Mouse (Mus musculus): Measurements from ENCODE around the gene Atp1a2. TPM values are rescaled to one million over a fixed set of nuclear protein-coding genes. Genes with fewer than 3 reads are reported as not detected.

Atp1a2 gene
- polyA plus RNA-seq, 1 experiment = 93.0 TPM

GRCm38 (mm10) chr1:172228209-172228608 is 69.7 kb downstream of the Atp1a2 start:
- Histone ChIP-seq H3K4me1 (ENCODE audit: control insufficient read depth, insufficient read depth, low read length) (no peaks in the 10 kb centered on the region), H3K4me3 (replicated peaks; ENCODE audit: extremely low read depth, low read depth, low read length) (no peak overlapping the region)
- DNase-seq = no peak
- TF ChIP-seq CTCF (IDR thresholded peaks at IDR 0.05; ENCODE audit: insufficient read depth, low read length) (no peak), POLR2A (IDR thresholded peaks at IDR 0.05; ENCODE audit: borderline replicate concordance, extremely low read depth, low read depth, low read length) (no peak)
- 56% methylated on average over 2 of the region's 2 CpGs for WGBS

Other genes with a start within 250 kb of the Atp1a2 start
- gene Nhlh1, start 240.5 kb downstream of the Atp1a2 start, polyA plus RNA-seq (2012; rRNA removed) = 0.05 TPM in 1 of 2 replicates, not detected in the other
- 31.5 and 53.1 TPM in 2 replicates for gene Copa, start 215.5 kb downstream of the Atp1a2 start, polyA plus RNA-seq (2012; rRNA removed)
- gene Ncstn, start 215.3 kb downstream of the Atp1a2 start, polyA plus RNA-seq (2012; rRNA removed) = 80.1 and 95.0 TPM in 2 replicates
- gene Pex19, start 171.3 kb downstream of the Atp1a2 start, polyA plus RNA-seq (2012; rRNA removed) = 47.4 and 63.0 TPM in 2 replicates
- gene Dcaf8, start 150.0 kb downstream of the Atp1a2 start, polyA plus RNA-seq (2012; rRNA removed) = 58.0 and 74.9 TPM in 2 replicates
- gene Pea15a, start 91.3 kb downstream of the Atp1a2 start, polyA plus RNA-seq (2012; rRNA removed) = 88.2 and 137 TPM in 2 replicates
- 3.2 and 49.0 TPM in 2 replicates for gene Casq1, start 78.2 kb downstream of the Atp1a2 start, polyA plus RNA-seq (2012; rRNA removed)
- gene Atp1a4, start 39.6 kb downstream of the Atp1a2 start, polyA plus RNA-seq (2012; rRNA removed) = 0.05 and 1.2 TPM in 2 replicates
- gene Igsf8, start 36.4 kb downstream of the Atp1a2 start, polyA plus RNA-seq (2012; rRNA removed) = 90.8 and 105 TPM in 2 replicates
- gene Kcnj9, start 31.3 kb upstream of the Atp1a2 start, polyA plus RNA-seq (2012; rRNA removed) = 0.08 TPM in 1 of 2 replicates, not detected in the other
- 0.12 and 0.28 TPM in 2 replicates for gene Kcnj10, start 43.1 kb upstream of the Atp1a2 start, polyA plus RNA-seq (2012; rRNA removed)
- 8.2 and 9.1 TPM in 2 replicates for gene Pigm, start 78.5 kb upstream of the Atp1a2 start, polyA plus RNA-seq (2012; rRNA removed)
- gene Slamf9, start 177.3 kb upstream of the Atp1a2 start, polyA plus RNA-seq (2012; rRNA removed) = 10.6 and 15.2 TPM in 2 replicates
- 11.1 and 11.8 TPM in 2 replicates for gene Igsf9, start 183.7 kb upstream of the Atp1a2 start, polyA plus RNA-seq (2012; rRNA removed)
- 585 and 594 TPM in 2 replicates for gene Tagln2, start 202.0 kb upstream of the Atp1a2 start, polyA plus RNA-seq (2012; rRNA removed)
- 7.1 and 7.3 TPM in 2 replicates for gene Cfap45, start 222.7 kb upstream of the Atp1a2 start, polyA plus RNA-seq (2012; rRNA removed)